Mouse (Mus musculus): ENCODE measurements at regions not wholly inside any gene's neighbourhood (a gene's known extent, or its start where the extent isn't known, plus 50 kb on each side); places are given as distances from the start of the nearest gene placed in this dataset.

- TF ChIP-seq CTCF (IDR thresholded peaks at IDR 0.05; ENCODE audit: borderline replicate concordance, control insufficient read depth, extremely low read depth, insufficient read depth, low read length, poor library complexity) (no peak), POLR2A (IDR thresholded peaks at IDR 0.05; ENCODE audit: control insufficient read depth, extremely low read depth, insufficient read depth, low read length, poor library complexity) (no peak)
These were observed 378.1 kb upstream of the Nrsn1 start for GRCm38 (mm10) chr13:25648430-25648786.
